Mouse (Mus musculus) neural tube, embryonic 11.5 days (tissue): ENCODE results near the gene Gm28372. TPM values are rescaled to one million over a fixed set of nuclear protein-coding genes. Genes with fewer than 3 reads are reported as not detected.
A peak's percentile ranks its signal among the peaks of the same experiment; 100 is the strongest.

Source experiments
- ATAC-seq: fragments of 200-750 bp; cut with Nextera tagmentation; 2 replicates; pipeline ENCODE4 v1.8.0; 2017; ENCODE audit warnings: moderate number of reproducible peaks, mild to moderate bottlenecking, moderate TSS enrichment, moderate library complexity; ENCODE audit not compliant: insufficient read depth, low FRiP score, low TSS enrichment
- DNase-seq: peaks from one replicate; pipeline ENCODE4 v3.0.0-alpha.2; 2015; ENCODE audit warnings: low spot score
- H3K27ac ChIP-seq: fragments of 300-500 bp; sonication (generic); 2 replicates; pipeline ENCODE4 v1.5.1; 2014; ENCODE audit warnings: low read depth, mild to moderate bottlenecking, low read length
- H3K27me3 ChIP-seq: fragments of 300-500 bp; sonication (generic); 2 replicates; pipeline ENCODE4 v1.6.1; 2014; ENCODE audit warnings: mild to moderate bottlenecking, low read length, mixed read lengths; ENCODE audit not compliant: control insufficient read depth, insufficient read depth
- H3K36me3 ChIP-seq: fragments of 300-500 bp; sonication (generic); 2 replicates; pipeline ENCODE4 v1.6.1; 2014; ENCODE audit warnings: mild to moderate bottlenecking, low read length, moderate library complexity, mixed read lengths; ENCODE audit not compliant: control insufficient read depth, insufficient read depth
- H3K4me1 ChIP-seq: fragments of 300-500 bp; sonication (generic); 2 replicates; pipeline ENCODE4 v1.6.1; 2014; ENCODE audit warnings: low read length, mixed read lengths; ENCODE audit not compliant: control insufficient read depth, insufficient read depth
- H3K4me2 ChIP-seq: fragments of 300-500 bp; sonication (generic); 2 replicates; pipeline ENCODE4 v1.6.1; 2014; ENCODE audit warnings: low read depth, mild to moderate bottlenecking, moderate library complexity
- H3K4me3 ChIP-seq: fragments of 300-500 bp; sonication (generic); 2 replicates; pipeline ENCODE4 v1.5.1; 2014; ENCODE audit warnings: low read depth, low read length
- H3K9ac ChIP-seq: fragments of 300-500 bp; sonication (generic); 2 replicates; pipeline ENCODE4 v1.6.1; 2014; ENCODE audit warnings: mild to moderate bottlenecking, low read length
- H3K9me3 ChIP-seq: fragments of 300-500 bp; sonication (generic); 2 replicates; pipeline ENCODE4 v1.6.1; 2016; ENCODE audit warnings: low read length; ENCODE audit not compliant: control insufficient read depth
- WGBS: fragments of 180-500 bp; shearing (Covaris S2); extraction: QIAGEN DNeasy Blood & Tissue Kit; methylation state at CpG from one replicate; pipeline ENCODE4 v1.1.7; 2014; 5-methylcytosine and 5-hydroxymethylcytosine counted together
- polyA plus RNA-seq: library from polyadenylated mRNA; unstranded; fragments of >200 nt; fragmentation: Nextera tagmentation; extraction: Ambion mirVana; gene quantifications from 2 replicates; pipeline ENCODE4 v1.2.1, GENCODE M21; 2014

Gm28372 gene
- polyA plus RNA-seq, 1 experiment from 2014 or later, result not detected

GRCm38 (mm10) chr2:130451727-130452090 lies 46.7 kb downstream of the Gm28372 start:
- Histone ChIP-seq H3K9ac (no peak overlapping the region), H3K36me3 (no peaks in the 10 kb centered on the region), H3K9me3 (no peaks in the 10 kb centered on the region), H3K4me1 (peaks cover 9% of the 10 kb centered on the region), H3K4me2 (peak overlapping the region; percentile 82; the same call in 1 of the 2 replicates), H3K4me3 (no peak overlapping the region), H3K27me3 (0 out of 2 replicates have a peak, but pooled peaks cover 3% of the 10 kb centered on the region), H3K27ac (no peak overlapping the region)
- WGBS, result 80% methylated on average over 3 of the region's 3 CpGs
- DNase-seq (no peak), ATAC-seq (no peak)

- no peak overlapping the region for H3K9ac ChIP-seq
- H3K27ac ChIP-seq, result no peak overlapping the region
- no peak overlapping the region for H3K4me2 ChIP-seq
- no peak for DNase-seq
- H3K4me3 ChIP-seq, result no peak overlapping the region
- no peaks in the 10 kb centered on the region for H3K9me3 ChIP-seq
- H3K36me3 ChIP-seq, result no peaks in the 10 kb centered on the region
- WGBS, result 73% methylated on average over 2 of the region's 2 CpGs
- H3K4me1 ChIP-seq, result peaks cover 9% of the 10 kb centered on the region
- ATAC-seq, result no peak
- 0 out of 2 replicates have a peak, but pooled peaks cover 3% of the 10 kb centered on the region for H3K27me3 ChIP-seq
Measured at GRCm38 (mm10) chr2:130452266-130452665, 47.2 kb downstream of the Gm28372 start.

GRCm38 (mm10) chr2:130453421-130453820 lies 48.4 kb downstream of the Gm28372 start:
- no peak for DNase-seq
- Histone ChIP-seq H3K4me2 (no peak overlapping the region), H3K9me3 (no peaks in the 10 kb centered on the region), H3K27ac (no peak overlapping the region), H3K4me3 (no peak overlapping the region), H3K9ac (no peak overlapping the region), H3K4me1 (peaks cover 9% of the 10 kb centered on the region), H3K36me3 (no peaks in the 10 kb centered on the region), H3K27me3 (0 out of 2 replicates have a peak, but pooled peaks cover 3% of the 10 kb centered on the region)
- no peak for ATAC-seq
- 77% methylated on average over 6 of the region's 6 CpGs for WGBS

- no peak overlapping the region for H3K9ac ChIP-seq
- H3K36me3 ChIP-seq, result no peaks in the 10 kb centered on the region
- DNase-seq (no peak), ATAC-seq (no peak)
- no peaks in the 10 kb centered on the region for H3K27me3 ChIP-seq
- WGBS, result 90% methylated on average over 6 of the region's 6 CpGs
- no peak overlapping the region for H3K27ac ChIP-seq
- H3K9me3 ChIP-seq, result no peaks in the 10 kb centered on the region
- no peak overlapping the region for H3K4me2 ChIP-seq
- peaks cover 9% of the 10 kb centered on the region for H3K4me1 ChIP-seq
- no peak overlapping the region for H3K4me3 ChIP-seq
Measured at GRCm38 (mm10) chr2:130454748-130455370, 49.8 kb downstream of the Gm28372 start.

Other genes with a start within 250 kb of the Gm28372 start
- 705 and 724 TPM in 2 replicates for gene Snrpb, start 225.8 kb upstream of the Gm28372 start, polyA plus RNA-seq
- gene Tmc2, start 210.0 kb upstream of the Gm28372 start, polyA plus RNA-seq, result not detected in 2 replicates
- gene Nop56, start 130.8 kb upstream of the Gm28372 start, polyA plus RNA-seq, result 335 and 348 TPM in 2 replicates
- 148 and 149 TPM in 2 replicates for gene Idh3b, start 120.7 kb upstream of the Gm28372 start, polyA plus RNA-seq
- 2.0 and 2.1 TPM in 2 replicates for gene Ebf4, start 110.1 kb upstream of the Gm28372 start, polyA plus RNA-seq
- 32.3 and 32.6 TPM in 2 replicates for gene Cpxm1, start 7.7 kb upstream of the Gm28372 start, polyA plus RNA-seq
- gene 1700020A23Rik, start within 50 bp of the Gm28372 start, polyA plus RNA-seq, result not detected in 2 replicates
- gene Tmem239, start 1.2 kb downstream of the Gm28372 start, polyA plus RNA-seq, result 0.17 TPM in 1 of 2 replicates, not detected in the other
- 77.7 and 85.7 TPM in 2 replicates for gene Vps16, start 19.1 kb downstream of the Gm28372 start, polyA plus RNA-seq
- gene Pced1a, start 19.5 kb downstream of the Gm28372 start, polyA plus RNA-seq, result 7.7 and 9.0 TPM in 2 replicates
- gene Ptpra, start 45.0 kb downstream of the Gm28372 start, polyA plus RNA-seq, result 103 and 105 TPM in 2 replicates
- gene Mrps26, start 158.5 kb downstream of the Gm28372 start, polyA plus RNA-seq, result 77.0 and 85.8 TPM in 2 replicates
- gene Oxt, start 170.9 kb downstream of the Gm28372 start, polyA plus RNA-seq, result 0.48 TPM in 1 of 2 replicates, not detected in the other
- not detected in 2 replicates for gene Avp, start 177.3 kb downstream of the Gm28372 start, polyA plus RNA-seq
- 20.4 and 21.8 TPM in 2 replicates for gene Fastkd5, start 224.8 kb downstream of the Gm28372 start, polyA plus RNA-seq
- gene Ubox5, start 224.8 kb downstream of the Gm28372 start, polyA plus RNA-seq, result 19.1 and 21.6 TPM in 2 replicates
- 0.84 and 1.1 TPM in 2 replicates for gene Lzts3, start 237.6 kb downstream of the Gm28372 start, polyA plus RNA-seq